Comparison of ENCODE assay signal across 14 mouse cellular contexts in the genomic region with DNA sequence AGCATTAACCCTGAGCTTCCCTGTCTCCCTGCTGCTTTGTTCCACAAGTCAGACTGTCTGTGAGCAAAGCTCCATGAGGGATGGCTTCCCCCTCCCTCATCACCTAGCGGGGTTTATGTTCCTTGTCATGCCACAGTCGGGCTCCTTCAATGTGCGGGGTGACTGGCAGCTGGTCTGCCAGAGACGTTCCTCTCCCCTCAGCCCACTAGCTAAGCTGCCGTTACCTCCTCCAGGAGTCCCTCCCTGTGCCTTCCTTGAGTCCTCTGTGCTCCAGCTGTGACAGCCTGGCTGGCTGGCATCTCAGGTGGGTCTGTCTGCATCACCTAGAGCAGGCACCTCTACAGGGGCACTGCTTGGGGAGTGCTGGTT. TPM values are rescaled to one million over a fixed set of nuclear protein-coding genes. Genes with fewer than 3 reads are reported as not detected.
A peak's percentile ranks its signal among the peaks of the same experiment; 100 is the strongest.
DNase-seq lines count a peak whose midpoint lies in the region; ATAC-seq and TF ChIP-seq lines count a peak whose summit lies in the region.
"Had no signal": no experiment of that assay in that cellular context is flagged by ENCODE, and none has a peak within 500 bp of the region (broad histone marks: within the 10 kb centered on the region; RNA-seq: fewer than 3 reads in every experiment).

No protein-coding gene starts in this region.

- no peaks in the 10 kb centered on the region for H3K9me3 ChIP-seq in hindbrain, embryonic 10.5 days
- no peaks in the 10 kb centered on the region for H3K9me3 ChIP-seq in hindbrain, embryonic 11.5 days (ENCODE audit: control insufficient read depth, low read length)
- H3K9me3 ChIP-seq in embryonic facial prominence, embryonic 10.5 days = no peaks in the 10 kb centered on the region
- H3K9me3 ChIP-seq in midbrain, embryonic 11.5 days (ENCODE audit: control insufficient read depth, low read length) = no peaks in the 10 kb centered on the region

- 60% methylated on average over 5 of the region's 5 CpGs for WGBS in hindbrain, embryonic 10.5 days
- 55% methylated on average over 5 of the region's 5 CpGs for WGBS in hindbrain, embryonic 11.5 days
- 75% methylated on average over 5 of the region's 5 CpGs for WGBS in embryonic facial prominence, embryonic 10.5 days
- 61% methylated on average over 5 of the region's 5 CpGs for WGBS in midbrain, embryonic 11.5 days

- peaks cover 38% of the 10 kb centered on the region for H3K36me3 ChIP-seq in hindbrain, embryonic 10.5 days
- H3K36me3 ChIP-seq in hindbrain, embryonic 11.5 days (ENCODE audit: control insufficient read depth, insufficient read depth, low read length) = no peaks in the 10 kb centered on the region
- peaks cover 52% of the 10 kb centered on the region for H3K36me3 ChIP-seq in embryonic facial prominence, embryonic 10.5 days (replicated peaks)
- peaks cover 3% of the 10 kb centered on the region; the same call in 1 of the 2 replicates for H3K36me3 ChIP-seq in midbrain, embryonic 11.5 days (ENCODE audit: control insufficient read depth, insufficient read depth, low read length)

- no peak for TF ChIP-seq POLR2A in brain, embryonic 14.5 days (IDR thresholded peaks at IDR 0.05; ENCODE audit: borderline replicate concordance, extremely low read depth, insufficient read depth, insufficient read length, poor library complexity, severe bottlenecking)

- no peak for ATAC-seq in hindbrain, embryonic 11.5 days (ENCODE audit: low FRiP score)
- ATAC-seq in midbrain, embryonic 11.5 days (ENCODE audit: low FRiP score) = 0 out of 2 replicates have a peak, but pooled peaks have one; percentile 10
- ATAC-seq: inflammation-experienced regulatory T-cells, adult 6 months; Patski had no signal

- H3K9ac ChIP-seq in hindbrain, embryonic 11.5 days (ENCODE audit: low read depth, low read length) = no peak overlapping the region
- peak overlapping the region; percentile 36; the same call in 1 of the 2 replicates for H3K9ac ChIP-seq in midbrain, embryonic 11.5 days (ENCODE audit: low read length)
- H3K9ac ChIP-seq: liver, embryonic 14.5 days had no signal

- no peak overlapping the region for H3K4me3 ChIP-seq in hindbrain, embryonic 10.5 days
- no peak overlapping the region for H3K4me3 ChIP-seq in hindbrain, embryonic 11.5 days (ENCODE audit: low read depth, low read length)
- no peak overlapping the region for H3K4me3 ChIP-seq in embryonic facial prominence, embryonic 10.5 days
- no peak overlapping the region for H3K4me3 ChIP-seq in midbrain, embryonic 11.5 days (ENCODE audit: low read depth, low read length)
- H3K4me3 ChIP-seq: erythroblast, embryonic 14.5 days had no signal

- H3K27me3 ChIP-seq in hindbrain, embryonic 10.5 days (ENCODE audit: insufficient read depth, poor library complexity, severe bottlenecking) = no peaks in the 10 kb centered on the region
- H3K27me3 ChIP-seq in hindbrain, embryonic 11.5 days (ENCODE audit: control insufficient read depth, insufficient read depth, low read length) = no peaks in the 10 kb centered on the region
- no peaks in the 10 kb centered on the region for H3K27me3 ChIP-seq in embryonic facial prominence, embryonic 10.5 days (replicated peaks; ENCODE audit: low read depth, poor library complexity, severe bottlenecking)
- no peaks in the 10 kb centered on the region for H3K27me3 ChIP-seq in midbrain, embryonic 11.5 days (ENCODE audit: control insufficient read depth, insufficient read depth, low read length)
- H3K27me3 ChIP-seq: CH12.LX, Patski had no signal

- TF ChIP-seq CTCF in brain, embryonic 14.5 days (IDR thresholded peaks at IDR 0.05; ENCODE audit: borderline replicate concordance, extremely low read depth, insufficient read depth, insufficient read length) = no peak

- H3K27ac ChIP-seq in hindbrain, embryonic 10.5 days = peak overlapping the region; percentile 69
- H3K27ac ChIP-seq in hindbrain, embryonic 11.5 days (ENCODE audit: low read depth, low read length) = no peak overlapping the region
- H3K27ac ChIP-seq in embryonic facial prominence, embryonic 10.5 days (replicated peaks) = peak overlapping the region; percentile 59
- no peak overlapping the region for H3K27ac ChIP-seq in midbrain, embryonic 11.5 days (ENCODE audit: low read depth, low read length)
- H3K27ac ChIP-seq: liver, embryonic 14.5 days had no signal

- H3K4me2 ChIP-seq in hindbrain, embryonic 11.5 days (replicated peaks; ENCODE audit: low read depth, low read length) = no peak overlapping the region
- H3K4me2 ChIP-seq in midbrain, embryonic 11.5 days = no peak overlapping the region

- peaks cover 37% of the 10 kb centered on the region for H3K4me1 ChIP-seq in hindbrain, embryonic 10.5 days (replicated peaks)
- H3K4me1 ChIP-seq in hindbrain, embryonic 11.5 days (replicated peaks; ENCODE audit: control insufficient read depth, insufficient read depth, low read length) = peaks cover 3% of the 10 kb centered on the region; the same call in 1 of the 2 replicates
- peaks cover 23% of the 10 kb centered on the region for H3K4me1 ChIP-seq in embryonic facial prominence, embryonic 10.5 days
- peaks cover 9% of the 10 kb centered on the region for H3K4me1 ChIP-seq in midbrain, embryonic 11.5 days (ENCODE audit: control insufficient read depth, insufficient read depth, low read length)

- no peak for DNase-seq in hindbrain, embryonic 10.5 days (ENCODE audit: low spot score)
- no peak for DNase-seq in hindbrain, embryonic 11.5 days (ENCODE audit: low spot score)
- peak; percentile 43 for DNase-seq in brain, embryonic 14.5 days (ENCODE audit: low read depth)
- DNase-seq in embryonic facial prominence, embryonic 10.5 days (ENCODE audit: low spot score) = no peak
- DNase-seq in midbrain, embryonic 11.5 days (ENCODE audit: low spot score, missing footprints) = no peak
- DNase-seq in spleen, postnatal 14 days (ENCODE audit: low spot score in 2 of 2) = no peak
- no peak for DNase-seq in c-Kit-positive CD71-positive TER-119-positive erythroid progenitor cells, embryonic 14.5 days (ENCODE audit: low spot score)
- DNase-seq: gastrocnemius, postnatal 36 days; thymus, postnatal 36 days had no signal

RNA-seq across cellular contexts. Expression of gene Hs1bp3, which starts 18.9 kb away (rescaled TPM):
- polyA plus RNA-seq in hindbrain, embryonic 10.5 days (2016; fragmentation: Nextera tagmentation; extraction: Ambion mirVana) = 14.2 and 16.7 TPM in 2 replicates
- 6.9 TPM in 2 replicates for polyA plus RNA-seq in hindbrain, embryonic 11.5 days (2014; fragmentation: Nextera tagmentation; extraction: Ambion mirVana)
- 11.1 and 11.7 TPM in 2 replicates for polyA plus RNA-seq in brain, embryonic 14.5 days (2012; rRNA removed)
- 17.9 and 18.8 TPM in 2 replicates for polyA plus RNA-seq in embryonic facial prominence, embryonic 10.5 days (2016; fragmentation: Nextera tagmentation; extraction: Ambion mirVana)
- polyA plus RNA-seq in midbrain, embryonic 11.5 days (2014; fragmentation: Nextera tagmentation; extraction: Ambion mirVana) = 7.2 and 7.4 TPM in 2 replicates

RNA-seq across cellular contexts. Expression of gene Gdf7, which starts 30.4 kb away (rescaled TPM):
- polyA plus RNA-seq in hindbrain, embryonic 10.5 days (2016; fragmentation: Nextera tagmentation; extraction: Ambion mirVana) = 0.81 and 1.9 TPM in 2 replicates
- polyA plus RNA-seq in hindbrain, embryonic 11.5 days (2014; fragmentation: Nextera tagmentation; extraction: Ambion mirVana) = 0.59 and 1.4 TPM in 2 replicates
- polyA plus RNA-seq in brain, embryonic 14.5 days (2012; rRNA removed) = 0.45 and 0.98 TPM in 2 replicates
- polyA plus RNA-seq in embryonic facial prominence, embryonic 10.5 days (2016; fragmentation: Nextera tagmentation; extraction: Ambion mirVana) = 0.10 and 0.17 TPM in 2 replicates
- 0.26 and 0.64 TPM in 2 replicates for polyA plus RNA-seq in midbrain, embryonic 11.5 days (2014; fragmentation: Nextera tagmentation; extraction: Ambion mirVana)
- polyA plus RNA-seq: erythroblast, embryonic 14.5 days; inflammation-experienced regulatory T-cells, adult 6 months; liver, embryonic 14.5 days; Patski had no signal

Comparison
In these comparisons a context has a peak if more than half of its experiments do, and no peak if none do; other contexts are left out.
1. H3K27ac ChIP-seq: peak in hindbrain, embryonic 10.5 days (single experiment) and embryonic facial prominence, embryonic 10.5 days (single experiment); none in hindbrain, embryonic 11.5 days (single experiment) and midbrain, embryonic 11.5 days (single experiment).